Mouse (Mus musculus): ENCODE data around the gene Gm20388. TPM values are rescaled to one million over a fixed set of nuclear protein-coding genes. Genes with fewer than 3 reads are reported as not detected.

The Gm20388 gene
- polyA plus RNA-seq, 1 experiment, result 59.3 TPM

- no peak for DNase-seq (ENCODE audit: low read depth)
- TF ChIP-seq CTCF (IDR thresholded peaks at IDR 0.05; ENCODE audit: borderline replicate concordance, extremely low read depth, insufficient read depth, insufficient read length) (no peak), POLR2A (IDR thresholded peaks at IDR 0.05; ENCODE audit: borderline replicate concordance, extremely low read depth, insufficient read depth, insufficient read length, poor library complexity, severe bottlenecking) (no peak)
Observed at GRCm38 (mm10) chr8:123714451-123714850, 3803.8 kb downstream of the Gm20388 start.

- TF ChIP-seq POLR2A (IDR thresholded peaks at IDR 0.05; ENCODE audit: borderline replicate concordance, extremely low read depth, insufficient read depth, insufficient read length, poor library complexity, severe bottlenecking), result no peak
- no peak for TF ChIP-seq CTCF (IDR thresholded peaks at IDR 0.05; ENCODE audit: borderline replicate concordance, extremely low read depth, insufficient read depth, insufficient read length)
- peak; percentile 80 for DNase-seq (ENCODE audit: low read depth)
Observed at GRCm38 (mm10) chr8:123715916-123716592, 3805.4 kb downstream of the Gm20388 start.

- TF ChIP-seq POLR2A (IDR thresholded peaks at IDR 0.05; ENCODE audit: borderline replicate concordance, extremely low read depth, insufficient read depth, insufficient read length, poor library complexity, severe bottlenecking) (no peak), CTCF (IDR thresholded peaks at IDR 0.05; ENCODE audit: borderline replicate concordance, extremely low read depth, insufficient read depth, insufficient read length) (no peak)
- DNase-seq (ENCODE audit: low read depth), result no peak
Observed at GRCm38 (mm10) chr8:123717104-123717503, 3806.5 kb downstream of the Gm20388 start.

- TF ChIP-seq CTCF (IDR thresholded peaks at IDR 0.05; ENCODE audit: borderline replicate concordance, extremely low read depth, insufficient read depth, insufficient read length), result no peak
- no peak for TF ChIP-seq POLR2A (IDR thresholded peaks at IDR 0.05; ENCODE audit: borderline replicate concordance, extremely low read depth, insufficient read depth, insufficient read length, poor library complexity, severe bottlenecking)
- no peak for DNase-seq (ENCODE audit: low read depth)
Observed at GRCm38 (mm10) chr8:123717516-123718490, 3807.2 kb downstream of the Gm20388 start.

- no peak for DNase-seq (ENCODE audit: low read depth)
Observed at GRCm38 (mm10) chr8:123718752-123719151, 3808.1 kb downstream of the Gm20388 start.

GRCm38 (mm10) chr8:123719280-123719679 lies 3808.6 kb downstream of the Gm20388 start:
- no peak for TF ChIP-seq POLR2A (IDR thresholded peaks at IDR 0.05; ENCODE audit: borderline replicate concordance, extremely low read depth, insufficient read depth, insufficient read length, poor library complexity, severe bottlenecking)
- TF ChIP-seq CTCF (IDR thresholded peaks at IDR 0.05; ENCODE audit: borderline replicate concordance, extremely low read depth, insufficient read depth, insufficient read length), result no peak
- no peak for DNase-seq (ENCODE audit: low read depth)

More at GRCm38 (mm10) chr8:123718752-123719151, 3808.1 kb downstream of the Gm20388 start:
- TF ChIP-seq POLR2A (IDR thresholded peaks at IDR 0.05; ENCODE audit: borderline replicate concordance, extremely low read depth, insufficient read depth, insufficient read length, poor library complexity, severe bottlenecking), result no peak
- TF ChIP-seq CTCF (IDR thresholded peaks at IDR 0.05; ENCODE audit: borderline replicate concordance, extremely low read depth, insufficient read depth, insufficient read length), result no peak

GRCm38 (mm10) chr8:123719811-123720210 lies 3809.2 kb downstream of the Gm20388 start:
- TF ChIP-seq POLR2A (IDR thresholded peaks at IDR 0.05; ENCODE audit: borderline replicate concordance, extremely low read depth, insufficient read depth, insufficient read length, poor library complexity, severe bottlenecking) (no peak), CTCF (IDR thresholded peaks at IDR 0.05; ENCODE audit: borderline replicate concordance, extremely low read depth, insufficient read depth, insufficient read length) (no peak)
- DNase-seq (ENCODE audit: low read depth), result no peak

- DNase-seq (ENCODE audit: low read depth), result no peak
- TF ChIP-seq POLR2A (IDR thresholded peaks at IDR 0.05; ENCODE audit: borderline replicate concordance, extremely low read depth, insufficient read depth, insufficient read length, poor library complexity, severe bottlenecking) (no peak), CTCF (IDR thresholded peaks at IDR 0.05; ENCODE audit: borderline replicate concordance, extremely low read depth, insufficient read depth, insufficient read length) (no peak)
Observed at GRCm38 (mm10) chr8:123720471-123721001, 3809.9 kb downstream of the Gm20388 start.

GRCm38 (mm10) chr8:123722245-123722644 lies 3811.6 kb downstream of the Gm20388 start:
- DNase-seq (ENCODE audit: low read depth), result no peak
- TF ChIP-seq POLR2A (IDR thresholded peaks at IDR 0.05; ENCODE audit: borderline replicate concordance, extremely low read depth, insufficient read depth, insufficient read length, poor library complexity, severe bottlenecking) (no peak), CTCF (IDR thresholded peaks at IDR 0.05; ENCODE audit: borderline replicate concordance, extremely low read depth, insufficient read depth, insufficient read length) (no peak)

- no peak for TF ChIP-seq CTCF (IDR thresholded peaks at IDR 0.05; ENCODE audit: borderline replicate concordance, extremely low read depth, insufficient read depth, insufficient read length)
- no peak for TF ChIP-seq POLR2A (IDR thresholded peaks at IDR 0.05; ENCODE audit: borderline replicate concordance, extremely low read depth, insufficient read depth, insufficient read length, poor library complexity, severe bottlenecking)
- DNase-seq (ENCODE audit: low read depth), result no peak
Observed at GRCm38 (mm10) chr8:123724752-123725151, 3814.1 kb downstream of the Gm20388 start.

- DNase-seq (ENCODE audit: low read depth), result peak; percentile 55
- TF ChIP-seq CTCF (IDR thresholded peaks at IDR 0.05; ENCODE audit: borderline replicate concordance, extremely low read depth, insufficient read depth, insufficient read length) (no peak), POLR2A (IDR thresholded peaks at IDR 0.05; ENCODE audit: borderline replicate concordance, extremely low read depth, insufficient read depth, insufficient read length, poor library complexity, severe bottlenecking) (no peak)
Observed at GRCm38 (mm10) chr8:123725261-123725660, 3814.6 kb downstream of the Gm20388 start.

Data from brain, embryonic 14.5 days (tissue).